Mouse (Mus musculus) cerebellum, adult 11 months (tissue): ENCODE measurements around the gene Atp6v1g3.

Source experiments
- DNase-seq: peaks from one replicate; pipeline ENCODE4 v3.0.0; 2022

The Atp6v1g3 gene

DNA sequence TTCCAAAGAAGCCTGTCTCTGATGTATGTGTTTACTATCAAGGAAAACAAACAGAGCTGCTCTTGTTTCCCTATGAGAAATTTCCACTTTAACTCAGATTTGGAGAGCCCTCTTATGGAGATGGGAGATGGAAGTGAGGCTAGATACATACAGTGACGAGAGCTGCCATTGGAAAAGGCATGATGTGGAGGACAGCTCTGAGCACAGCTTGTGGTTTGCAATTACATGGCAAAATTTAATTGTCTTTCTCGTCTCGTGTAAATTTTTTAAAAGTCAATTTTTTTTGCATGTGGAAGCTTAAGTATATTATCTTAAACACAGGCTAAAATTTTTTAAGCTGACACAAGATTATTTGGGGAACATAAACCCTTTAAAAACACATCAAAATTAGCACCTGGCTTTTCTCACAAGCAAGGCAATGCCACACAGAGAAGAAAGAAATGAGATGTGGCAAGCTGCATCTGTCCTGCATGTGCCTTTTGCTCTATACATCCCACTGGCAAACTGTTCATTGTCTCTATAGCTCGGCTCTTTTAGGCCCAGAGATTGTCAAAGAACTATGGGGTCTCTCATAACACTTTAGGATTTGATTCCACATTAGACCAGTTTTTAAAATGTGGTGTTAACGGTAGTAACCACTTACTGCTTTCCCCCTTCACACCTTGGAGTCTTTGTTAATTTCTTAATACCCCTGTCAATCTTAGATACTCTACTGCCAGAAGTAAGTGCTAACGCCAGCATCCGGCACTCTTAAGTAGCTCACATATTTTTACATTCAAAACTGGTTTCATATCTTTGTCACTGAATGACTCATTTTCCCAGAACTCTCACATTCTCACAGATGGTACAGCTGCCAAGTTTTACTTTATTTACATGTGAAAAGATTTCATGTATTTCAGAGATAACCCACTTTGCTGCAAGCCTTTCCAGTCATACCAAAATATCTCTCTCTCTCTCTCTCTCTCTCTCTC is 16.2 kb downstream of the Atp6v1g3 start:
- no peak for DNase-seq

DNA sequence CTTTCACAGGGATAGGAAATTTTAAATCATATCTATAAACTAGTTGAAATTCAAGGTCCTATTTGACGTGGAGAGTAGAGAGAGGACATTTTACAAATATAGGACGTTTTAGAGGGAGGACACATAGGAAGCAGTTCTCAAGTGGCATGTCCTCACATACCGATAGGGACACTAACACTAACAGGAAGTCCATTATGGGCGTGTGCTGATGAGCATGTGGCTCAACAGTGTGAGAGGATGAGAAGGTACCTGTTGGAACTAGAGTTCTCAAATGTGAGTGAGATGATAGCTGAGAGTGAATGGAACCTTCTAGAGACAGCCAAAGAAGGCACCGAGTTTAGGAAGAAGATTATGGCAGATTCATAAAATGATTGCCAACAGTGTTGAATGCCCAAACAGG is 17.9 kb downstream of the Atp6v1g3 start:
- DNase-seq: no peak

DNA sequence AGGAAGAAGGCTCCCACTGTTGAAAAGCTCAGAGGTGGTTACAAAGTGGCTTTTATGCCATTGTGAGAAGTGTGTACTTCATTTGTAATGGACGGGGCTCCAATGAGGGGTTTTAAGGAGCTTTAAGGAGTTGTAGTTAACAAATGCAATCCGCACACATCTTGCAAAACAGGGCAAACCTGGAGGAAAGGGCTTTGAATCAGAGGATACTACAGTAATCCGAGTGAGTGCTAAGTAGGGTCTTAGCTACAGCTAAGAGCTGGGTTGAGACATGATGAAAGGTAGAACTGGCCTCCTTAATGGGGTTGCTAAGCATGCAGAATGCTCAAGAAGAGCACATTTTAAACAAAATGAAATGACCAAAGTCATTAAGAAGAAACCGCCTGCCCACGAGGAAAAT is 20.9 kb downstream of the Atp6v1g3 start:
- no peak for DNase-seq

DNA sequence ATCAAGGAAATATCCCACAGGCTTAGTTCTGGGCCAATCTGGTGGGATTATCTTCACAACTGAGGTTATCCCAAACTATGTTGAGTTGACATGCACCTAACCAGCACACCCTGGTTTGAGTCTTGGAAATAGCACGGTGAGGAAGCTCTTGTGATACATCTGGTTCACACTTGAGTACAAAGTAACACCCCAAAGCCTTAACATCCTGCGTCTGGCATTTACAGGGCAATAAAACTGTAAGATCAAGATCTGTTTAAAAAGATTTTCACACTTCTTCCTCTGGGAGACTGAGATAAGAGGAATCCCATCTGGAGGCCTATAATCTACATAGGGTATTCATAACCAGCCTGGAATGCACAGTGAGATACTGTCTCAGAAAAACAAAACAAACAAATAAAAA is 24.6 kb downstream of the Atp6v1g3 start:
- no peak for DNase-seq

DNA sequence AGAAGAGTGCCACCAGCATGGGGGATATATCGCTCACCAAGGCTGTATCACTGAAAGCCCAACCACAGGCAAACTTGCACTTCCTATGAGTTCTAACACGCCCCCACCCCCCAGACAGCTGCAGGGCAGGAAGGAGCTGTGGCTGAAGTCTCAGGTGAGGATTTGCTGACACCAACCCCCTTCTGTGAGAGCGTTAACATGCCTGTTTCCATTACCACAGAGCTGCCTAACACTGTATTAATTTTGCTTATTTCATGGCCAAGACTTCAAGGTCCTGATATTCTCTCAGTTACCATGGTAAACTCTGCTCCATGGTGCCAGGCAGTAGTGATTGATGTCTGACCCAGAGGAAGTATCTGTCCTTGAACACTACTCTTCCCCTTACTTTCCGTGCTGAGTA is 26.0 kb downstream of the Atp6v1g3 start:
- DNase-seq: no peak

DNA sequence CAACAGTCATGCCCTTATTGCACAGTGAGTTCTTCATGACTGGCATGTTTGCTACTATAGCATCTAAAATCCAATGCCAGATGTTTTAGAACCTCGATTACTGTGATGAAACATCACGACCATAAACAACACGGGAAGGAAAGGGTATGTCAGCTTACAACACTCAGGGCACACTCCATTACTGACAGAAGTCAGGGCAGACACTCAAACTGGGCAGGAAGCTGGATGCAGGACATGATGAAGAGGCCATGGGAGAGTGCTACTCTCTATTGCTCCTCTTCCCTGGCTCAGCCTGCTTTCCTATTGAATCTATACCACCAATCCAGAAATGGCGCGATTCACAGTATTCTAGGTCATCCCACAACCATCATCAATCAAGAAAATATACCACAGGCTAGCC is 28.4 kb downstream of the Atp6v1g3 start:
- no peak for DNase-seq

DNA sequence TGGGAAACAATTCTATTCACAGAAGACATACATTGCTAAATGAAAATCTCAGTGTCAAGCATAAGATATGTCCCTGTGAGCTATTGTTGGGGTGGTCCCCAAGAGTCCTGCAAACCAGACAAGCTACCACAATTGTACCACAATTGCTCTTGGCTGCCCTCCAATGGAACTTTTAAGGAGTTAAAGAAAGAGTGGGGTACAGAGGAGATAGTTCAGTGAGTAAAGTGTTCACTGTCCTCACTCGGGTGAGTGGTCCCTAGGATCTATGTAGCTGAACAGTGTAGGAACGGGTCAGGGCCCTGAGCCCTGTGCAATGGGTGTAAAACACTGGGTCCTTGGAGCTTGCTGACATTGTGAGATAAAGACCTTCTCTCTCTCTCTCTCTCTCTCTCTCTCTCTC is 29.2 kb downstream of the Atp6v1g3 start:
- DNase-seq: no peak

DNA sequence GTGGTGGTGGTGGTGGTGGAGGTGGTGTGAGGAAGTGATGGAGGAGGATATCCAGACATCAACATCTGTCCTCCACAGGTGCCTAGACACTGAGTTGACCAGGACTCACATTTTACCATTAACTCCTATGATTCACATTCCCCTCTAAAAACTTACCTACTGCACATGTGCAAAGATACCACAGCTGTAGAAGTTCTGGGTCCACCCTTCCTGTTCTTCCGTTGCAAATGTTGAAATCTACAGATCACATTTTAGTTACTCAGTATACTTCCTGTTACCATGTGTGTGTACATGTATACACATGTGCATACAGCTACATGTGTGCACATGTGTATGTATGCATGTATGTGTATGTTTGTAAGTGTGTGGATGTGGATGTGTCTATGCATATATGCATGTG is 29.8 kb downstream of the Atp6v1g3 start:
- no peak for DNase-seq

DNA sequence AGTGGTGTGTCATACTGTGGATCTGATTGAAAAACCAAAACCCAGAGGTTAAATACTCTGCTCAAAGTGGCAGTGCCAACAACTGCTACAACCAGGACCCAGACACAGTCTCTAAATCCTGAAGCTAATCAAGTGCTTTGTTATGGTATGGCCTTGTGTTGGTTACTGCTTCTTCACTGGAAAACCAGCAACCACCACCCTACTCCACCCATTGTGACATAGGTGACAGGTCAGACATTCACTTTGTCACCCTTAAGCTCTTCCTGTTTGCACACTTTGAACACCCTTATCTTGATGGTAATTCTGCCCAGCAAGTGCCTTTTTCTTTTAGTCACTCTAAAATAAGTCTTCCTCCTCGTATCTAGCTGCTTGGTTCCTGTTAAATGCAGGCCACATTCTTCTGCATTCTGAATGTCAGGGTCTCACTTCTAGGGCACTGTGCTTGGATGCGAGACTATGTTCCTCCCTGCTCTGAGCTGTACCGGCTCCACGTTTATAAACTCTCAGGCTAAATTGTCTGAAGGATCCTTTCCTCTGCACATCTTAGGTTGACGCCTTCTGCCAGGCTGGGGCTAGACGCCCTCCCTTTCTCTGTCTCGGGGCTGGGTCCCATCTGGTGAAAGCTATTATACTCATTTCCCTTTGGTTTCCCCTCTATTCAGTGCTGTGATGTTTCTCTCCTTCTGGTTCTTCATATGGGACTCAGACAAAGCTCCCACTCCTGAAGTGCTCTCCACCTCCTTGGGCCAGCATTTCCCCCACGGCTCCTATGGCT is 30.8 kb downstream of the Atp6v1g3 start:
- DNase-seq: no peak

DNA sequence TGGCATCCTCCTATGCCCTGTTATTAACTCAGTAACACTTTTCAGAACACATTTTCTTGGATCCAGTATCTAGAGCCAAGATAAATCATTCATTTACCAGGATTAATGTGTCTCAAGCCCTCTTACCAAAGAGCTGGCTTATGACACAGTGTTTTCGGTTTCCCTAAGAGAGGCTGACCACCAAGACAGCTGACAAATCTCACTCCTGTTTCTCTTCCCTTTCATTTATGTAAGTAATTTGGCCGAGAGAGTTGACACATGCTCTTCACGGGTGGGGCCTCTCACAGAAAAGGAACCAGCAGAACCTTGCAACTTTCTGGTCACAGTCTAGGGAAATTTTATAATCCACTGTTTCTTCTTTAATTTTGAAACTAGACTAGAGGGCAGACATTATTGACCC is 49.1 kb downstream of the Atp6v1g3 start:
- no peak for DNase-seq

DNA sequence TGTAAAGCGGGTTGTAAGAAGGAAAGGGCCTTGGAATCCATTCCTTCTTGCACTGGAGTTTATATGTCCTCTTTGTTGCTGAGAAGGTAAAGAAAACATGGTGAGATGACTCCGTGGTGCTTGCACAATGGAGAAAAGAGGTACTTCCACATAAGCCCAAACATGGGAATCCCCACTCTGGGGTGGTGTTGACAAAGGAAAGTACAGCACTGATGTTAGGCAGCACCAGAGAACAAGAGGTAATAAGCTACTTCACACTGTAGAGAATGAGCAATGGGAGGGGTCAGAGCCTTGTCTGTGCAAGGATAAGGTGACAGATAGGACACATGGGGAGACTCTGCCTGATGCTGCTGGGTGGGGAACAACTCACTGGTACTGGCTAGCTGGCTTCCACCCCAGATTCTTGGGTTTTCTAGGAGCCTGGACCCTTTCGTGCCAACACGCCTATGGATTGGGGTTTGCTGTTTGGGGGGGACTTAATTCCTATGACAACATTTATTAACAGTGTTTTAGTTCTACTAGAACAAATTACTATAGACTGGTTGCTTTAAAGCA is 49.6 kb downstream of the Atp6v1g3 start:
- DNase-seq: no peak

DNA sequence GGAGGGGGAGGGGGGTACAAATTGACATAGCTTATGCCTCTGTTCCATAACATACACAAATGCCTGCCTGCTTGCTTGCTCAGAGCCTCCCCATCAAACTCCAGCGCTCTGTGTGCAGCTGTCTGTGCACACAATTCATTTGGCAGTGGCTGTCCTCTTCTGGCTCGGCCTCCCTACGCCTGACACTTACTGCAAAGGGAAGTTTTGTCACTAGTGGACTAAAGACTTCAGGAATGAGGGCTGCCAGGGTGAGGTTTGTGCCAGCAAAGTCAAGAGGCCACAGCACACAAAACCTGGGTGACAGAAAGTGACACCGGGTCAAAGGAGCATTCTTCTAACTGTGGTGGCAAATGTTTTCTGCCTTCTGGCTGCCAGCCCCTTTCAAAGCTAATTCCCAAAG is 52.6 kb downstream of the Atp6v1g3 start:
- DNase-seq: no peak

DNA sequence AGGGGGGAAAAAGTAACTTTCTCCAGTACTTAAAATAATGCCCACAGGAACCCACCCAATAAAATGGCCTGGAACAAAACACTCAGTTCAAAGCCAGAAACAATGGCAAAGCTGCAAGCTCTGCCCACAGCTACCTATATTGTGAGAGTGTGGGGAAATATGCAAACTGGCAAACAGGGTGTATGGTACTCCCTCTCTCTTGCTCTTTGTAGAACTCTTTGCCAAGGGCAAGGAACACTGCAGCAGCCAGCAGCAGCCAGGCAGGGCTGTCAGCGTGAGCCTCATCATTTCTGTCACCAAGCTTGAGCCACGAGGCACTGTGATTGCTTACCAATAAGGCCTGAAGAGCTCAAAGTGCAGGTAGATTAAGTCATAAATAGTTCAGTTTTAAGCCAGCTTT is 53.0 kb downstream of the Atp6v1g3 start:
- DNase-seq: no peak

DNA sequence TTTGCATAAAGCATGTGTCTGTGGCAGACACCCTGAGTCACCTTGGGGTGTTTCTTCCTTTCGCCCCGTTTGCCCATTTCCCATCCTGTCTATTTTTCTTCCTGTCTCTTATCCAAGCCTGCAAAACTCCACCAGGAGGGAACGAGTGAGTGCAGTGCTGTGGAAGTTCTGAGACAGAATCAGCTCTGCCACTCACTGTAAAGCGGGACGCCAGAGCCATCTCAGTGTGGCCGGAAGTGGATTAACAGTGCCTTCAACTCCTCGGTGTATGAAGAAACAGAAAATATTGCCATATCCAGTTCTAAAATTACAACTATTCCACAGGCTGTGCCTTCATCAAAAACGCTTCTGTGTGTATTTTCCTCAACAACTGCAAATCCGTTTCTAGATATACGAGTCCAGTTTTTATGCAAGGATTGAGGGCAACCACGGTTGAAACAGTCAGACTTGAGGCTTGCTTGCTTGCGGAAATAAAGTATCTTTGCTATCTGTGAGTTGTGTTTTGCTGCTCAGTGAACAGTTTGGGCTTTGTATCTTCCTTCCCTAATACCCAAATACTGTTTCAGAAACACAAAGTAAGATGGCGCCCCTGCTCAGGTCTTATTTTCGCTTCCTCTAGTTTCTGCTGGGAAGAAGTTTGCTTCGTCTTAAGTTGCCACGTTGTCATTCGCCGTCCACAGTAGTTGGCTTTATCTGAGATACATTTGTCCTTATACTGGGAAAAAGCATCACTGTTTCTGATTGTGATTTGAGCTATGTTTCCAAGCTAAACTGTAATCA is 54.1 kb downstream of the Atp6v1g3 start:
- DNase-seq: no peak

DNA sequence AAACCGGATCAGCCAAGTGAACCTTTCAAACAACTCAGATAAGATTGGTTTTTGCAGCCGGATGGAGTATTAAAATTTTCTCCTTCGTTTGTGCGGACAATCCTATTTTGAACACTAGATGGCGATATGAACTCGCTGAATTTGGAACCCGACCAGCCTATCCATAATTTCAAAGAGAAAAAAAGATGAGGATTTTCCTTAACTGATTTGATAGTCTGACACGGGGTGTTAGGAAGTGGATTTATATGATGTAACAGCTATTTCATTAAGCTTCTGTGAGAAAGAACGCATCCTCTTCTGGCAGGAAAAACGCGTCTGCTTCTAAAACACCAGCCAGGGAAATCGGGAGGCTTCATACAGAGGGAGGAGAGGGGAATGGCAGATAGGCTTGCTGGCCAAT is 54.8 kb downstream of the Atp6v1g3 start:
- no peak for DNase-seq

DNA sequence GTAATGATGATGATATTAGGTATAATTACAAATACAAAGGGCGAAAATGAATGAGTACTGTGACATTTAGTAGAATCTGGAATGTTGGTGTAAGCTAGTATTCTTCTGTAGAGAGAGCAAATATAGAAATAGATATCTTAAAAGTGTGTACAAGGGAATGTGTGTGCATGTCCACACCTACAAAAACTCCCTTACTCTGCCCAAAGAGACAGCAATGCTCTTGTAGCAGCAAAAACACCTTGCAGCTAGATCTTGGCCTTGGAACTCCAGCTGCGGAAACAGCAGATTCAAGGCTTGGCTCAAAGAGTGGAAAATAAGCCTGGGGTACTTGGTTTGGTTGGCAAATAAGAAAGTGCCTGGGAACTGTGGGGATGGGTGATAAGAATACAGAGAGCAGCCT is 57.0 kb downstream of the Atp6v1g3 start:
- DNase-seq: no peak

DNA sequence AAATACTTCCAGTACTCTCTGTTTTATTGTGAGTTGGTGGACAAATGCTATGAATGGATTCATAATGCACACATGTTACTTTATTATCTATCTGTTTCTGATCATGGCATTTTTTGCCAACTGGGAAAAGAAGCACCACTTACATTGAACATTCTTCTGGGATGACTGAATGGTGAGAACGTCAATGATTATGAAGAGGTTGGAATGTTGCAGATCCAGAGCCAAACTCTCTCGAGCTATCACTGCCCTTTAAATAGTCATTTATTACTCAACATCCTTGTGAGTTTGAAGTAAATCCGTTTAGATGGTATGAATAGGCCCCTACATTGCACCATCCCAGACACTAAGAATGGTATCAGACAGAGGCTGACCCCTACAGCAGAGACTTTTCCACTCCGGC is 58.1 kb downstream of the Atp6v1g3 start:
- no peak for DNase-seq

DNA sequence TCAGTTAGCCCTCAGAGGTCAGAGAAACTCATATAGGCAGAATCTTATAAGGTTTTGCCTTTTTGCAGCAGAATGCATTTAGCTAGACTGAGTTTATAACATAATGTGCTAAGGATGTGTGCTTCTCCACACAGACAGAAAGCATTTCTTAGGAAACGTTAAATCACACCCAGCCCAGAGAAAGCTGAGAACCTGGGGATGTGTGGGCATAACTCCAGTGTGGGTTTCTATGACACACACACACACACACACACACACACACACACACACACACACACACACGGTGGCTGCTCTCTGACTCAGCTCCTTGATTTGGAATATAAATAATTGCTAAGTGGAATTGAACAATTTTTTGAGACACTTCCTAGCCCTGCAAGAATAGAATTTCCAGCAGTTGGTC is 61.2 kb downstream of the Atp6v1g3 start:
- no peak for DNase-seq

DNA sequence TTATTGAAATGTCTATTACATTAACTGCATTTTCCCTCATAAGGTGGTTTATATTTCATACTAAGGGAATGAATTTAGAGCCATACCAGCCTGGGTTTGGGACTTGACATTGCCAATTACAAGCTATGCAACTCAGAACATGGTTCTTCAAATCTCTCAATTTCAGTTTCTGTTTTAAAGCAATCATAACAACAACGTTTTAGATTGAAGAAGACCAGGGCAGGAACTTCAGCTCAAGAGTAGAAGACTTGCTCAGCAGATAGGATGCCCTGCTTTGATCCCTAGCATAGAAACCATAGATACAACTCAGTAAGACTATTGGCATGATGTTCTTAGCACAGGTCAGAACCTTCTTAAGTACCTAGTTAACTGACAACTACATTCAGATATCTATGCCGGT is 63.9 kb downstream of the Atp6v1g3 start:
- no peak for DNase-seq
